Mouse (Mus musculus) thymus, adult 2 months (tissue): ENCODE measurements around the gene Ghitm.

ENCODE experiments used
- CTCF ChIP-seq: fragments of 200-500 bp; IDR thresholded peaks from 2 replicates; pipeline ENCODE4 v1.5.1; 2012; ENCODE audit warnings: mild to moderate bottlenecking, control low read depth, low read length, moderate library complexity, borderline replicate concordance; ENCODE audit not compliant: control insufficient read depth, poor library complexity, insufficient read depth; ENCODE audit errors: extremely low read depth
- POLR2A ChIP-seq: fragments of 200-500 bp; IDR thresholded peaks from 2 replicates; pipeline ENCODE4 v1.6.1; 2012; ENCODE audit warnings: mild to moderate bottlenecking, low read length, control low read depth, moderate library complexity; ENCODE audit not compliant: control insufficient read depth, poor library complexity, insufficient read depth; ENCODE audit errors: extremely low read depth

- no peak for TF ChIP-seq CTCF
- no peak for TF ChIP-seq POLR2A
Measured at GRCm38 (mm10) chr14:37139051-37139710, 4.1 kb upstream of the Ghitm start.
